Mouse (Mus musculus) brain, embryonic 14.5 days (tissue): ENCODE measurements around the gene Myo5a.

ENCODE experiments used
- CTCF ChIP-seq: fragments of 200-500 bp; IDR thresholded peaks from 2 replicates; pipeline ENCODE4 v1.5.1; 2012; ENCODE audit warnings: inconsistent platforms, mild to moderate bottlenecking, moderate library complexity, borderline replicate concordance; ENCODE audit not compliant: insufficient read depth, insufficient read length; ENCODE audit errors: extremely low read depth
- POLR2A ChIP-seq: fragments of 200-500 bp; IDR thresholded peaks from 2 replicates; pipeline ENCODE4 v1.6.1; 2012; ENCODE audit warnings: mild to moderate bottlenecking, inconsistent platforms, borderline replicate concordance; ENCODE audit not compliant: poor library complexity, insufficient read depth, insufficient read length, severe bottlenecking; ENCODE audit errors: extremely low read depth

DNA sequence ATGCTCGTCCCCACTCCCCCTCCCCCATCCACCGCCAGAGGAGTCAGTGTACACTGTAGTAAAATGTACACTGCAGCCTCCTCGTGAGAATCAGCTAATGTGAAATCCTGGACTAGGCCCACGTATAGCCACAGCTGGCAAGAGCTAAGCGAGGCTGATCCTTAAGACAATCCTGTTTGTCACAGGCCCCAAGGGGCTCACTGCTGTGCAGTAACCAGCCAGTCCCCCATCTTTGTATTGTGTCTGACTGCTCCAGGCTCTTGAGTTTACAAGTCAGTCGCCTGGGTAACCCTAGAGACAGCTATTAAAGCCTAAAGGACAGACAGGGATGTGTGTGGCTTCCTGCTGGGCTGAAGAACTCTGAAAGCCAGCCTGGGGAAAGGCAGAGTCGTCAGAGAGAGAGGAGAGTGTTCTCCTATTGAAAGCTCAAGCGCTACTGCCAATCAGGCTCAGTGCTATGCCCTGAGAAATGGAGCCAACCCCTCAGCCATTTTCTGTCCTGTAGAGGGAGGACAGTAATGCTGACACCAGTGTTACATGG lies 190.6 kb downstream of the Myo5a start:
- TF ChIP-seq CTCF, result no peak
- no peak for TF ChIP-seq POLR2A
